Mouse (Mus musculus): ENCODE measurements at regions not wholly inside any gene's neighbourhood (a gene's known extent, or its start where the extent isn't known, plus 50 kb on each side); places are given as distances from the start of the nearest gene placed in this dataset.
A peak's percentile ranks its signal among the peaks of the same experiment; 100 is the strongest.

GRCm38 (mm10) chr8:89239626-89240025, 195.7 kb upstream of the Sall1 start:
- ATAC-seq (ENCODE audit: low FRiP score): no peak
- peaks cover 13% of the 10 kb centered on the region for H3K4me1 ChIP-seq (ENCODE audit: control insufficient read depth, insufficient read depth, low read length)
- no peaks in the 10 kb centered on the region for H3K9me3 ChIP-seq (ENCODE audit: control insufficient read depth, low read length)
- H3K27ac ChIP-seq (ENCODE audit: low read depth, low read length): no peak overlapping the region
- H3K9ac ChIP-seq (ENCODE audit: low read length): no peak overlapping the region
- H3K27me3 ChIP-seq (ENCODE audit: control insufficient read depth, insufficient read depth, low read length): peaks cover 3% of the 10 kb centered on the region; the same call in 1 of the 2 replicates
- no peaks in the 10 kb centered on the region for H3K36me3 ChIP-seq (ENCODE audit: control insufficient read depth, insufficient read depth, low read length)
- DNase-seq (ENCODE audit: low spot score, missing footprints): peak; percentile 68
- no peak overlapping the region for H3K4me3 ChIP-seq (ENCODE audit: low read depth, low read length)
- no peak overlapping the region for H3K4me2 ChIP-seq
- WGBS: 88% methylated on average over 2 of the region's 2 CpGs

- Histone ChIP-seq H3K4me2 (no peak overlapping the region), H3K4me1 (ENCODE audit: control insufficient read depth, insufficient read depth, low read length) (no peaks in the 10 kb centered on the region), H3K36me3 (ENCODE audit: control insufficient read depth, insufficient read depth, low read length) (no peaks in the 10 kb centered on the region), H3K27me3 (ENCODE audit: control insufficient read depth, insufficient read depth, low read length) (no peaks in the 10 kb centered on the region), H3K9ac (ENCODE audit: low read length) (no peak overlapping the region), H3K4me3 (ENCODE audit: low read depth, low read length) (no peak overlapping the region), H3K27ac (ENCODE audit: low read depth, low read length) (no peak overlapping the region), H3K9me3 (ENCODE audit: control insufficient read depth, low read length) (no peaks in the 10 kb centered on the region)
- no peak for ATAC-seq (ENCODE audit: low FRiP score)
- DNase-seq (ENCODE audit: low spot score, missing footprints): no peak
Observed at GRCm38 (mm10) chr8:89234041-89234440, 190.1 kb upstream of the Sall1 start.

DNA sequence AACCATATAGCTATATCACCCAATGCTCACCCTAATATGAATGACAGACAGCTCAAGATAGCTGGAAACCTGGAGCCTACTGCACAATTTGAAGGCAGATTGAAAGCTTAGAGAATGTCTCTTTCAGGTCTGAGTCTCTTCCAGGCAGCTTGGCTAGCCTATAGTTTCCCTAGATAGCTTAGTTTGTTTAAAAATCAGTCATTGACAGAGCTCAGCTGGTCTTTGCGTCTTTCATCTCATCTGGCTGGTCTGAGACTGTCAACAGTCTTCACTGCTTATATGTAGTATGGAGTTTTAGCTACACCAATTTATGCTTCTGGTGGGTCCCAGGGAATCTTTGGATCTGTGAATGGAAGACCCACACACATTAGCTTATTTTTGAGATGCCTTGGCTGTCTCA, 188.4 kb upstream of the Sall1 start:
- H3K4me2 ChIP-seq: no peak overlapping the region
- no peak for ATAC-seq (ENCODE audit: low FRiP score)
- 79% methylated on average over 1 of the region's 1 CpGs for WGBS

GRCm38 (mm10) chr8:89229144-89229543, 185.2 kb upstream of the Sall1 start:
- Histone ChIP-seq H3K4me2 (no peak overlapping the region), H3K4me1 (ENCODE audit: control insufficient read depth, insufficient read depth, low read length) (no peaks in the 10 kb centered on the region), H3K27ac (ENCODE audit: low read depth, low read length) (no peak overlapping the region), H3K27me3 (ENCODE audit: control insufficient read depth, insufficient read depth, low read length) (no peaks in the 10 kb centered on the region), H3K9me3 (ENCODE audit: control insufficient read depth, low read length) (no peaks in the 10 kb centered on the region), H3K9ac (ENCODE audit: low read length) (no peak overlapping the region), H3K4me3 (ENCODE audit: low read depth, low read length) (no peak overlapping the region), H3K36me3 (ENCODE audit: control insufficient read depth, insufficient read depth, low read length) (no peaks in the 10 kb centered on the region)
- WGBS: 81% methylated on average over 3 of the region's 3 CpGs
- DNase-seq (ENCODE audit: low spot score, missing footprints): peak; percentile 62
- ATAC-seq (ENCODE audit: low FRiP score): no peak

More for the DNA sequence above, 188.4 kb upstream of the Sall1 start:
- Histone ChIP-seq H3K27ac (ENCODE audit: low read depth, low read length) (no peak overlapping the region), H3K9ac (ENCODE audit: low read length) (no peak overlapping the region), H3K4me1 (ENCODE audit: control insufficient read depth, insufficient read depth, low read length) (no peaks in the 10 kb centered on the region), H3K4me3 (ENCODE audit: low read depth, low read length) (no peak overlapping the region), H3K9me3 (ENCODE audit: control insufficient read depth, low read length) (no peaks in the 10 kb centered on the region), H3K36me3 (ENCODE audit: control insufficient read depth, insufficient read depth, low read length) (no peaks in the 10 kb centered on the region), H3K27me3 (ENCODE audit: control insufficient read depth, insufficient read depth, low read length) (no peaks in the 10 kb centered on the region)
- DNase-seq (ENCODE audit: low spot score, missing footprints): peak; percentile 49

DNA sequence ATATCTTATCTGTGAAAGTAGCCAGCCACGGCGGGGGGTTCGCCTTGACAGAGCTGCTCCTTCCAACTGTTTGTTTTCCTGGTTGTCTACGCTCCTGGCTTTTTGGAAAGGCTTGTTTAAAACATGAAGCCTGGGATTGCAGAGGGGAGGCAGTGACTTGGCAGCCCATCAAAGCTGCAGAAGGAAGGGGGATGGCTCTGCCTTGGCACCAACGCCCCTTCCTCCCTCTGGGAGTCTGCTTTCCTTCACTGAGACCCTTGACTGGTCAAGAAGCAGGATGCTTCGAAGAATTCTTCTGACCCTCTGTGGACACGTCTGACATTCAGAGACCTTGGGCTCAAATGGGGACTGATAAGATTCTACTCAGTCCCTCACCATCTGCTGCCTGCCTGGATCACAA, 176.9 kb upstream of the Sall1 start:
- H3K27me3 ChIP-seq (ENCODE audit: control insufficient read depth, insufficient read depth, low read length): no peaks in the 10 kb centered on the region
- H3K4me2 ChIP-seq: no peak overlapping the region
- no peaks in the 10 kb centered on the region for H3K9me3 ChIP-seq (ENCODE audit: control insufficient read depth, low read length)
- H3K36me3 ChIP-seq (ENCODE audit: control insufficient read depth, insufficient read depth, low read length): no peaks in the 10 kb centered on the region
- DNase-seq (ENCODE audit: low spot score, missing footprints) (peak; percentile 14), ATAC-seq (ENCODE audit: low FRiP score) (no peak)
- H3K9ac ChIP-seq (ENCODE audit: low read length): no peak overlapping the region
- 77% methylated on average over 7 of the region's 7 CpGs for WGBS
- no peaks in the 10 kb centered on the region for H3K4me1 ChIP-seq (ENCODE audit: control insufficient read depth, insufficient read depth, low read length)
- no peak overlapping the region for H3K4me3 ChIP-seq (ENCODE audit: low read depth, low read length)
- H3K27ac ChIP-seq (ENCODE audit: low read depth, low read length): no peak overlapping the region

GRCm38 (mm10) chr8:89220381-89220780, 176.4 kb upstream of the Sall1 start:
- no peak overlapping the region for H3K4me2 ChIP-seq
- DNase-seq (ENCODE audit: low spot score, missing footprints): peak; percentile 57
- ATAC-seq (ENCODE audit: low FRiP score): no peak
- no peak overlapping the region for H3K4me3 ChIP-seq (ENCODE audit: low read depth, low read length)
- no peak overlapping the region for H3K9ac ChIP-seq (ENCODE audit: low read length)
- no peaks in the 10 kb centered on the region for H3K4me1 ChIP-seq (ENCODE audit: control insufficient read depth, insufficient read depth, low read length)
- H3K27ac ChIP-seq (ENCODE audit: low read depth, low read length): no peak overlapping the region
- H3K9me3 ChIP-seq (ENCODE audit: control insufficient read depth, low read length): no peaks in the 10 kb centered on the region
- WGBS: 89% methylated on average over 2 of the region's 2 CpGs
- H3K27me3 ChIP-seq (ENCODE audit: control insufficient read depth, insufficient read depth, low read length): no peaks in the 10 kb centered on the region
- H3K36me3 ChIP-seq (ENCODE audit: control insufficient read depth, insufficient read depth, low read length): no peaks in the 10 kb centered on the region

DNA sequence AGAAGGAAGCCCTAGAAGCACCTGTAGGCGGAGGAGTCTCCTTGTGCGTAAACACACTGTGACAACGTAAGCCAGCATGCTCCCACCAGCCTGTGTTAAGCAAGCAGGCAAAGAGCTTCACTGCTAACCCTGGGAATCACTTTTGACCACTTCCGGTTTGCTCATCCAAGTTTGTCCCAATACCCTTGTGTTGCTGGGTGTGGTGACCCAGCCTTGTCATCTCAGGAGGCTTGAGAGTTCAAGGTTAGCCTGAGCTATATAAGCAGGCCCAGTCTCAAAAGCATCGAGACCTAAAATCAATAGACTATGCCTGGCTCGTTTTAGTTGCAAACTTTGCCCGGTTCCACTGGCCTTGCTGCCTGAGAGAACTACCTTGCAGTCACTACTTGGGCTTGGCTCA, 175.2 kb upstream of the Sall1 start:
- 88% methylated on average over 7 of the region's 7 CpGs for WGBS
- ATAC-seq (ENCODE audit: low FRiP score): no peak
- DNase-seq (ENCODE audit: low spot score, missing footprints): peak; percentile 54
- no peaks in the 10 kb centered on the region for H3K4me1 ChIP-seq (ENCODE audit: control insufficient read depth, insufficient read depth, low read length)
- H3K4me3 ChIP-seq (ENCODE audit: low read depth, low read length): no peak overlapping the region
- no peak overlapping the region for H3K4me2 ChIP-seq
- H3K9ac ChIP-seq (ENCODE audit: low read length): no peak overlapping the region
- H3K36me3 ChIP-seq (ENCODE audit: control insufficient read depth, insufficient read depth, low read length): no peaks in the 10 kb centered on the region
- H3K27me3 ChIP-seq (ENCODE audit: control insufficient read depth, insufficient read depth, low read length): no peaks in the 10 kb centered on the region
- H3K9me3 ChIP-seq (ENCODE audit: control insufficient read depth, low read length): no peaks in the 10 kb centered on the region
- H3K27ac ChIP-seq (ENCODE audit: low read depth, low read length): no peak overlapping the region

DNA sequence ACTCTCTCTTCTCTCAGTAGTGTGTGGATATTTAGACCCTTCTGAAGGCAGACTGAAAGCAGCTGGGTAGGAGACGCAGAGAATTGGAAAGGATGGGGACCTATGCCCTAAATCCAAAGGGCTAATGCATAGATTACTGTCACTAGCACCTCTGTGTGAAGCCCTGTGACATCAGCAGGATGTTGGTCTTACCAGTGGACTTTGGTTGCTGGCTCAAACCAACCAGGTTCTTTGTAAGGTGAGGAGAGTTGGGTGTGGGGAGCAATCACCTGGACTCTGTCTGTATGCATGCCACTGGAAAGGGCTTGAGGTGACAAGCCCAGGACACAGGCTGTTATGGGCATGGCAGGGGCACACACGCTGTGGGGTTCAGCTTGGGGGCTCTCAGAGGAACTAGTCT, 173.7 kb upstream of the Sall1 start:
- ATAC-seq (ENCODE audit: low FRiP score): no peak
- Histone ChIP-seq H3K27me3 (ENCODE audit: control insufficient read depth, insufficient read depth, low read length) (no peaks in the 10 kb centered on the region), H3K4me1 (ENCODE audit: control insufficient read depth, insufficient read depth, low read length) (no peaks in the 10 kb centered on the region), H3K36me3 (ENCODE audit: control insufficient read depth, insufficient read depth, low read length) (no peaks in the 10 kb centered on the region), H3K4me3 (ENCODE audit: low read depth, low read length) (no peak overlapping the region), H3K4me2 (no peak overlapping the region), H3K9ac (ENCODE audit: low read length) (no peak overlapping the region), H3K9me3 (ENCODE audit: control insufficient read depth, low read length) (no peaks in the 10 kb centered on the region), H3K27ac (ENCODE audit: low read depth, low read length) (no peak overlapping the region)
- DNase-seq (ENCODE audit: low spot score, missing footprints): peak; percentile 26
- WGBS: 88% methylated on average over 2 of the region's 2 CpGs

DNA sequence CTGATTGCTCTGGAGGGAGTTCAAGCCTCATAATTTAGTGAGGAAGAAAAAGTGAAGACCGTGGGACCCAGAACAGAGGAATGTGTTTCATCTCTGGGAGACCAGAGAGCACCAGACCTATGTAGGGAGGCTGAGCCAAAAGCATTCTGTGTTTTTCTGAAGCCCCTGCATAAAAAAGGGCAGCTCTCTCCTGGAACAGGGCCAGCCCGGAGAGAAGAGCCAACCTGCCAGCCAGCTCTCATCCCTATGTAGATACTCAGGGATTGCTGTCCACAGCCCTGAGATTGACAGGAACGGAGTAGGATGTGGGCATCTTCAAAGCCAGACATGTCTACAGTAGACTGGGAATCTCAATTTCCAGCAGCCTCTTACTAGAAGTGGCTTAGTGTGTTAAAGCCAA, 168.0 kb upstream of the Sall1 start:
- no peak for DNase-seq (ENCODE audit: low spot score, missing footprints)
- H3K27me3 ChIP-seq (ENCODE audit: control insufficient read depth, insufficient read depth, low read length): no peaks in the 10 kb centered on the region
- H3K4me2 ChIP-seq: no peak overlapping the region
- H3K36me3 ChIP-seq (ENCODE audit: control insufficient read depth, insufficient read depth, low read length): no peaks in the 10 kb centered on the region
- H3K4me3 ChIP-seq (ENCODE audit: low read depth, low read length): no peak overlapping the region
- WGBS: 91% methylated on average over 3 of the region's 3 CpGs
- H3K9me3 ChIP-seq (ENCODE audit: control insufficient read depth, low read length): no peaks in the 10 kb centered on the region
- no peak overlapping the region for H3K9ac ChIP-seq (ENCODE audit: low read length)
- no peaks in the 10 kb centered on the region for H3K4me1 ChIP-seq (ENCODE audit: control insufficient read depth, insufficient read depth, low read length)
- H3K27ac ChIP-seq (ENCODE audit: low read depth, low read length): no peak overlapping the region
- ATAC-seq (ENCODE audit: low FRiP score): no peak

- WGBS: 52% methylated on average over 1 of the region's 1 CpGs
- no peak for ATAC-seq (ENCODE audit: low FRiP score)
- H3K27me3 ChIP-seq (ENCODE audit: control insufficient read depth, insufficient read depth, low read length): no peaks in the 10 kb centered on the region
Observed at GRCm38 (mm10) chr8:89210684-89211083, 166.7 kb upstream of the Sall1 start.

More at GRCm38 (mm10) chr8:89210684-89211083, 166.7 kb upstream of the Sall1 start:
- H3K9ac ChIP-seq (ENCODE audit: low read length): no peak overlapping the region
- no peaks in the 10 kb centered on the region for H3K9me3 ChIP-seq (ENCODE audit: control insufficient read depth, low read length)
- H3K36me3 ChIP-seq (ENCODE audit: control insufficient read depth, insufficient read depth, low read length): no peaks in the 10 kb centered on the region
- H3K27ac ChIP-seq (ENCODE audit: low read depth, low read length): no peak overlapping the region
- H3K4me3 ChIP-seq (ENCODE audit: low read depth, low read length): no peak overlapping the region
- no peaks in the 10 kb centered on the region for H3K4me1 ChIP-seq (ENCODE audit: control insufficient read depth, insufficient read depth, low read length)
- no peak overlapping the region for H3K4me2 ChIP-seq
- DNase-seq (ENCODE audit: low spot score, missing footprints): peak; percentile 28
